Mouse (Mus musculus) gastrocnemius, adult 18-20 months (tissue): ENCODE measurements at regions not wholly inside any gene's neighbourhood (a gene's known extent, or its start where the extent isn't known, plus 50 kb on each side); places are given as distances from the start of the nearest gene placed in this dataset.

Source experiments
- DNase-seq: peaks from one replicate; pipeline ENCODE4 v3.0.0; 2021; ENCODE audit warnings: low spot score

DNA sequence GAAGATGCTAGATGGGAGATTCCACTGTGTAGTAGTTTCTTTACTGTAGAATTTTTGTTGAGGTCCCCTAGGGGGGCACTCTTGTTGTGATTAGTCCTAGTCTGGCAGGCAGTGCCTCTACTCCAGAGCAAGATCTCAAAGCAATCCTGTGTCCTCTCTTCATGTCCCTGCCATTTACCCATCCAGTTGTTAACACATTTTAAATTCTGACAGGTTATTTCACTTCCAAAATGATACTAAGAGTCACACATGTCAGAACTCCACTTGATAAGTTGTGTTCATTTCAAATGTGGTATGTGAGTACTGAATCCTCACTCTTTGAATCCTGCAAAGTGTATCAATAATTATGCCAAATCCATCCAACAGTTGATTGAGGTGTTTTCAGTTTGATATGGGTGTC is 530.6 kb downstream of the Prkd1 start:
- DNase-seq: no peak

DNA sequence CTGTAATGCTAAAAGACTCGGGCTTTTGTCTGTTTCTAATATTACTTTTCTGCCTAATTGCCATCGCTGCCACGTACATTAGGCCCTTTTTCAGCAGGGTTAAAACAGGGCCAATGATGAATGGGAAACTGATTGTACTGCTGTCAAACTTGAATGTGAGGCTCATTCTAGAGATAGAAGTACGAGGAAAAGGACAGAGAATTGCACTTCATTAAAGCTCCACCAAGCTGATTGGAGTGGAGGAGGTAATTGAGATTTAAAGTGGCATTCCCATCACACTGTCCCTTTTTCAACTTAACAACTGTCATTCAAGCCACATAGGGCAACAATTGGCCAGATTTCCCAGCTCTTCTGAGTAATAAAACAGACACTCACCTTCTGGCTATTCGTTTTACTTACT is 526.8 kb downstream of the Prkd1 start:
- DNase-seq: no peak

DNA sequence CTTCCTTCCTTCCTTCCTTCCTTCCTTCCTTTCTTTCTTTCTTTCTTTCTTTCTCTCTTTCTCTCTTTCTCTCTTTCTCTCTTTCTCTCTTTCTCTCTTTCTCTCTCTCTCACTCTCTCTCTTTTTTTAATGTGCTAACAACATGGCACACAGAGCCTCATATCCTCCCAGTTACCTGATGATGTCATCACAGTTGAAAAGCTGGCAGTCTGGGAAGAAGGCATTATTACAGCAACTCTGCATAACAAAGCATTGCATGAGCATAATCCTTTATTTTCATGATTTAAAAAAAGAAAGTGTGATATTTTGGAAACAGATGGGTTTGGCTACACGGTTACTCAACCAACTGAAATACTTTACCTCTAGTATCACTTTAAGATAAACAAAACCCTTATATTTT is 525.9 kb downstream of the Prkd1 start:
- no peak for DNase-seq

DNA sequence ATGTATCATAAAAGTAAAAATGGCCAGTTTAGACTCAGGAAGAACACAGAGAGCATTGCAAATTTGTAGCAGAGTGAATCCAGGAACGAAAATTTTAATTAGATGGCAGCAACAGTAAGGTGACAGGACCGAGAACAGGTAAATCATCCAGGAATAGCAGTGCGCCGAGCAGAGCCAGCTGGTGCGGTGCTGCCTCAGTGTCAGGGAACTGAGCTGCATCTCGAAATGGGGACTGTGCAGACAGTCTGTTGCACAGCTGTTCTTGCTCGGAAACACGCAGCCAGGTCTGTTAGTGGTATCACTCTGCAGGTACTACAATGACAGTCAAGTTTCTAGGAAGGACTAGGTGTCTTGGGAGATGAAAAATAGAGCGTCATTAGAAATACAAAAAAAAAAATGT is 490.8 kb downstream of the Prkd1 start:
- DNase-seq: no peak

DNA sequence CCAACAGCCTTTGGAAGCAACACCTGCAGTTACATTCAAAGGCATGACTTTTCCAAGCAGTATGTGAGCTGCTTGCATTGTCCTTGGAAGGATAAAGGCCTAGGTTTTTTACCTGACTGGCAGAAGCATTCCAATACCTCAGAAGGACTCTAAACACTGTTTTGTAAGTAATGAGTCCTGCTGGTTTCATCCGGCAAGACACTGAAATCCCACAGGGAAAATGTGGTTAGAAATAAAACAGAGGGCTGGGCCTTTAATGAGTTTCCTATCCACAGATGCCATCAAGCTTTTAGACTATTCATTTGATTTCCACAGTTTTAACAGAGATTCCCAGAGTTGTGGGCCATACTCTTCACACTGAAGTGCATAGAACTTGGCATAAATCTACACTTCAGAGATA is 461.6 kb downstream of the Prkd1 start:
- no peak for DNase-seq

DNA sequence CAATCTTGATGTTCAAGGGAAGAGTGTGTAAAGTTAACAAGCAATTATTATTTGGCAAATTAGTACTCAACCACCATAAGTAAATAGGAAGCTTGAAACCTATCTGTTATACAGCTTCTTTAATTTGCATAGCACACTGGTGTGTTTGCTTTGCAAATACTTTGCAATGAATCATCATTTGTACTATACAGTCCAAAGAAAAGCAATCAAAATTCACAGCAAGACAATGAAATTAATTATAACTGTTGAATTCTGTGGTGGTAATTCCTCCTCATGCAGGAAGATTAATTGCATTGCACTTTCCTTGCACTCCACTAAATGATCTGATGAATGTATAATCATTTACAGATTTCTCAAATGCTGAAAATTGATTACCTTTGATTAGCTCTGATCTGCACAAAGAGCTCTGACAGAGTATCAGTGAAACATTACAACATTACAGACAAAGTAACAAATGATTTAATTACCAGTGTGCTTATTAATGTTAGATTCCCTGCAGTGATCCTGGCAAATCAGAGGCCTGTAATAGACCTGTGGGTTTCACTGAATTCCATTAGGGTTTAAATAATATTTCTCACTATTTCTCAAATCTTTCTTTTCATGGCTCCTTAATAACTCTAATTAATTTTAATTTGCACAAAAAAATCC is 457.9 kb downstream of the Prkd1 start:
- no peak for DNase-seq

DNA sequence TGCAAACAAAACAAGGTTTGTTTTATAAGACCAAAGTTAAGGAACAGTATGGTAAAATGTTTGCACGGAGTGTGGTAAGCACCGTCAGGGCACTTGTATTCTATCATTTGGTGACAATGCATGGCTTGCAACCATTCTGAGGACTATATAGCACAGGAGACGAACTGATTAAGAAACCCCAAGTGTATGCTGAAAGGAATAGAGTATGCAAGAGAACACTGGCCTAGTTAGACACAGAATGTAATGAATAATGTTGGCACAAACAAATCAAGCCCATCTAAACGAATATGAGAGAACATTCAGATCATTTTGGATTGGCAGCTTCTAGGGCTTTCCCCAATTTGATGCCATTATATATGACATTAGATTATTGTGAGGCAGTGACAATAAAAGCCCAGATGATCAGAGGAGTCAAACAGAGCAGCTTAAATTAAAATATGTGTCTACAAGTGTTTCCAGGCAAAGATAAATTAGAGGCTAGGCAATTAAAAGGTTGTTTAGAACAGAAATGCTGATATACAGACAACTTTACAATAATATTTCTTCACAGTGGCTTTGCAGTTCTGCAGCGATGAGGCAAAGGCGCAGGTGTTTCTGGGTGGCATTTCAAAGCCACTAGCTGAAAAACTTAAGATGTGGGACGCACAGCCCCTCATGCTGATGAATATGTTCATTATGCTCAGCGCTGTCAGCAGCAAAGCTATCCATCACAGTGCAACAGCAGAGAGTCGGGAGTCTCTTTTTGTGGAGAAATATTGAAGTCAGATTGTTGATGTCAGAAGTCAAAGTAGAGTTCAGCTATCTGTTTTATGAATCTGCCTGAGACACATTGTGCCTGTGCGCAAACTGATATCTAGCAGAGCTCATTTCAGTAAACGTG is 456.9 kb downstream of the Prkd1 start:
- DNase-seq: no peak

DNA sequence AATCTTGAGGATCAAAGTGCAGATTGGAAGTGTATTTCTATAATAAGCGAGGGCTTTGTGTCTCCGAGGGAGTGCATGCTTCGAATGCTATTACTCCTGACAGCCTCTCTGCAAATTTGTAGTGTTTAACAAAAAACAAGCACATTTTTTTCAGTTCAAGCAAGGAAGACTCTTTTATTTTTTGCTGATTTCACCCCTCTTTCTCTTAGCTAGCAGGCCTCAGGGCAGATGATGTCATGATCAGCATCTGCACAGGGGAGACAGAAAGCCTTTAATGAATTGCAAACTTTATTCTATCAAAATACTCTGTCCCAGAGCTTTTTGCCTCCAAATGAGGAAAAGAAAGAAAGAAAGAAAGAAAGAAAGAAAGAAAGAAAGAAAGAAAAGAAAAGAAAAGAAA is 455.4 kb downstream of the Prkd1 start:
- no peak for DNase-seq

DNA sequence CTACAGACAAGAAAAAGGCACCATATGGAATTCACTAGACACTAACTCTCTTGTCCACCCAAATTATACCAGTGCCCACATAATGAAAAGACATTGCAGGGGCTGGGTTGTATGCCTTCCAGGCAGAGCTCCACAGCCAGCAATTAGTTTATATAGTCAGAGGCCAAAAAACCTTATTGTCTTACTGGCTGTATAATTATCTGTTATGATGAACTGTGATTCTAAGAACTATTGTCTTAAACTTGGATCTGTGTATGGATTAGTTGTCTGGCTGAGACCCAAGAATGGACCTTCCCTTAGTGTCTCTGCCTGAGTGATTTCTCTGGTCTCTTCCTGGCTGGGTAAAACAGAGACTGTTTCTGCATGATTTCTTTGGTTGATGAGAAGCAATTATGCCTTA is 454.2 kb downstream of the Prkd1 start:
- DNase-seq: no peak

DNA sequence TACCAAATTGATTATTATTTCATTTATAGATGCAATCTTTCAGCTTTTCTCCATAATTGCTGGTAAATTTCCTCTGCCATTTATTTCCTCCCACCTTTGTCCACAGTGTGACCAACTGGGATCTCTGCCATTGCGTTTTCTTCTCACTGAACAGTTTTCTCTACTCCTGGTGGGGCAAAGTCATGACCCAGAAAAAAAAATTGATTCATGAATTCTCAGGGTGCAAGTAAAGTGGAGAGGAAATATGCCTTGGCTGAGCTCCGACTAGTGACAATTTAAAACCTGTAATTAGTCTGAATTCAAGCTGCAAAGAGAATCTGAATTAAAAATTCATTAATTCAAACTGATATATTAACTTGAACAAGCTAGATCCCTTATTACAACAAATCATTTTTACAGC is 452.6 kb downstream of the Prkd1 start:
- no peak for DNase-seq

DNA sequence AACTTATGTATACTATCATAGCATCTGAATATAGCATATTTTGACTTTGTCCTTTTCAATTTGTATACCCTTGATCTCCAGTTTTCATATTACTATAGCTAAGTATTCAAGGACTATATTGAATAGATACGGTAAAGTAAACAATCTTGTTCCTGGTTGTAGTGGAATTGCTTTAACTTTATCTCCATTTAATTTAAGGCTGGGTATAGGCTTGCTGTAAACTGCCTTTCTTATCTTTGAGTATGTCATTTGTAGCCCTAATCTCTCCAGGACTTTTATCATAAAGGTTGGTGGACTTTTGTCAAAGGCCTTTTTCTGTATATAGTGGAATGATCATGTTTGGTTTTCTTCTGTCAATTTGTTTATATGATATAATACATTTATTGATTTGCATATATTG is 407.8 kb downstream of the Prkd1 start:
- DNase-seq: no peak

DNA sequence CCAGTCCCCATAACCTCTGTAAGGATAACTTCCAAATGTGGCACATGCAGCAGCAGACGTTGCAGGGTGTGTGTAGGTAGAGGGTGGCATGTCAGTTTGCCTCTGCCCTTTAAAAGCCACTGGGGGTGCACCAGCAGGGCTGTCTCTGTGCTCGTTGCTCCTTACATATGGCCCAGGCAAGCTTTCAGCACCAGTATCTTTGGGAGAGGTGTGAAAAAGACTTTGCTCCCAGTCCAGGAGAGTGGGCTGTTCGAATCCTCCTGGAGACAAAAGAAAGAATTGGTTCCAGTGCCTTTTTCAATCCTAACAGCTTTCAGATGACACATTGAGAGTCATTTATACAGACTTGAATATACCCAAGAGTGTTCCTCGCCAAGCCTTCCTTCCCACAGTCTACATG is 390.0 kb downstream of the Prkd1 start:
- DNase-seq: no peak

DNA sequence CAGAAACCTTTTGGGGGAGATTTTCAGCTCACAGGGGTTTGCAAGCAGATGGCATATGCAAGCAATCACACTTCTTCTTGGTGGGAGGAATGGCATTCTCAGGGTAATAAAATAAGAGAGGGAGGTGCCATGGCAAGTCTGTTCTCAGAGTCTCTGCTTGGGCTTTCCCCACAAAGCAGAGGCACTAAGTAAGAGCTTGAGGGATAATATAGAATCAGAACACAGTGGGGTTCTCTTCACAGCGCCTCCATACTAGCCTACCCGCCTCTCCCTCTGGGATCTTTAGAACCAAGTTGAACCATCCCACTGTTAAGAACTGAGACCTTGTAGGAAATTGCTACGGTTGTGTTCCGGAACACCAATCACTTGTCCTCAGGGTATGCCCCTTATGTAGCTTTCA is 387.8 kb downstream of the Prkd1 start:
- no peak for DNase-seq

DNA sequence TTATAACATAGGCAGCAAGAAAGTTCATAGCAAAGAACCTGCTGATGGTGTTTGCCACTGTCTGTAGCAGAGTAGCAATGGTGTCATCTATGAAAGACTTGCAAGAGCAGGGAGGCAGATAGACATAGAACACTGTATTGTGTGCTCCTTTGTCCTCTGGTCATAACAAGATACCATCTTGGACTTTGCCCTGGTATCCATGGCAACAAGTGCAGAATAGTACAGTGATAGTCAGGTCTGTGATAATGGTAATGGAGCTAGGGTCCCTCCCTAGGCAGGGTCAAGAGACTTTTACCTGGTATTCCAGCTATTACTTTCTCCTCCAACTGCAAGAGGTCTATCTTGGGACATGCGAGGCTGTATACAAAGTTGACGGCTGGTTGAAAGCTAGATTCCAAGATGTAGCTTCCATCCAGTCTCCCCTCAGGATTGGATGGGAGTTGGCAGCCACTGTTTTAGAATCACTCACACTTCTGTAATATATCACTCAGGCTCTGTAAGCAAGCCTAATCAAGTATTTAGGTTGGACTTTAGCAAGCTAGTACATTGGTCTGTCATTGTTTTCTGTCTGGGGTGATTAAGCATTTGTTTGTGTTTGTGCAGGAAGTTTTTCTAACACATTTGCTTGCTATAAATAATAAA is 375.5 kb downstream of the Prkd1 start:
- DNase-seq: no peak

DNA sequence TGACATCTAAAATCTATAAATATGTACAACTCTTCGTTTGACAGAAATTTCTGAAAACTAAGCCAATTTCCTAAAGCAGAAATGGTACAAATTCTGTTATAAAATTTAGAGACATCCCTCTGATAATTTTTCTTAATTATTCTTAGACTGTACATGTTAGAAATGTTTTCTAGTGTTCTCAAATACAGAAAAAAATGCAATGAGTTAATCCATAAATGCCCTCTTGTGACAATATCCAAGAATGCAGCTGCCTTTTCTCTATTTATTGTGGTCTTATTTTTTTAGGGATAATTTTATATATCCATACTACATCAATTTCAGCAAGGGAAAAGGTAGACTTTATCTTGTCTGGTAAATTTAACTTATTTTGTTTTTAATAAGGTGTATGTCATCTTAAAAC is 367.3 kb downstream of the Prkd1 start:
- no peak for DNase-seq
